In the genomic region with DNA sequence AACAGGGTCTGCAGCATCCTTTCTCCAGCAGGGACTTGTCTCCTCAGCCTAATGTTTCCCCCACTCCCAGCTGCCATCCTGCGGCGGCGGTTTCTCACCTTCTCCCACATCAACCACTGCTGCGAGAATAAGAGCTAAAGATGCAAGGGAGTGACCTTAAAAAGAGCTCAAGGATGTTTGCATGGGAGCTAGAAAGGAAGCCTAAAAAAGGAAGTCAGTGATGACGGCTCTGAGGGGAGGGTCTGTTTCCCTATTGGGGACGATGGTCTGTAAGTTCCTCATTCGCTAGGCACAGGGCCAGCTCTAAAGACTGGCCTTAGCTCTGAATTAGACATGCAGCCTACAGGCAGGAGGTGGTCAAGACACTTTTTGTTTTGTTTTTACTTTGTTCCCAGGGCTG, we compare ENCODE assay signal across 8 mouse cellular contexts. TPM values are rescaled to one million over a fixed set of nuclear protein-coding genes. Genes with fewer than 3 reads are reported as not detected.
A peak's percentile ranks its signal among the peaks of the same experiment; 100 is the strongest.
DNase-seq lines count a peak whose midpoint lies in the region; ATAC-seq lines count a peak whose summit lies in the region.

No protein-coding gene starts in this region.

- H3K27ac ChIP-seq in heart, embryonic 13.5 days (replicated peaks), result peak overlapping the region; percentile 53; the same call in 1 of the 2 replicates
- no peak overlapping the region for H3K27ac ChIP-seq in neural tube, embryonic 15.5 days (replicated peaks)
- H3K27ac ChIP-seq in liver, embryonic 11.5 days (ENCODE audit: low read depth, low read length), result no peak overlapping the region

- H3K36me3 ChIP-seq in heart, embryonic 13.5 days, result no peaks in the 10 kb centered on the region
- H3K36me3 ChIP-seq in neural tube, embryonic 15.5 days, result no peaks in the 10 kb centered on the region
- H3K36me3 ChIP-seq in liver, embryonic 11.5 days (ENCODE audit: control insufficient read depth, insufficient read depth, low read length), result no peaks in the 10 kb centered on the region

- DNase-seq in right cerebral cortex, adult 18-20 months, result peak; percentile 58
- no peak for DNase-seq in right cerebral cortex, postnatal 4 days
- DNase-seq in adrenal gland, adult 2 months, result peak; percentile 34
- peak; percentile 34 for DNase-seq in lung, postnatal 14 days
- peak; percentile 48 for DNase-seq in testis, postnatal 10 days (ENCODE audit: low spot score)
- DNase-seq in liver, embryonic 11.5 days (ENCODE audit: low spot score), result no peak

- H3K4me1 ChIP-seq in heart, embryonic 13.5 days, result peaks cover 3% of the 10 kb centered on the region; the same call in 1 of the 2 replicates
- no peaks in the 10 kb centered on the region for H3K4me1 ChIP-seq in neural tube, embryonic 15.5 days
- H3K4me1 ChIP-seq in liver, embryonic 11.5 days (replicated peaks; ENCODE audit: control insufficient read depth, insufficient read depth, low read length), result no peaks in the 10 kb centered on the region

- 30% methylated on average over 7 of the region's 7 CpGs for WGBS in heart, embryonic 13.5 days
- 75% methylated on average over 7 of the region's 7 CpGs for WGBS in neural tube, embryonic 15.5 days
- WGBS in liver, embryonic 11.5 days, result 34% methylated on average over 7 of the region's 7 CpGs

- H3K9ac ChIP-seq in heart, embryonic 13.5 days, result no peak overlapping the region
- no peak overlapping the region for H3K9ac ChIP-seq in neural tube, embryonic 15.5 days (replicated peaks)
- H3K9ac ChIP-seq in liver, embryonic 11.5 days (ENCODE audit: low read depth, low read length), result no peak overlapping the region

- H3K4me3 ChIP-seq in heart, embryonic 13.5 days, result no peak overlapping the region
- no peak overlapping the region for H3K4me3 ChIP-seq in neural tube, embryonic 15.5 days (replicated peaks)
- H3K4me3 ChIP-seq in liver, embryonic 11.5 days (ENCODE audit: low read depth, low read length), result no peak overlapping the region

- H3K4me2 ChIP-seq in heart, embryonic 13.5 days, result peak overlapping the region; percentile 77; the same call in 1 of the 2 replicates
- H3K4me2 ChIP-seq in neural tube, embryonic 15.5 days, result no peak overlapping the region
- no peak overlapping the region for H3K4me2 ChIP-seq in liver, embryonic 11.5 days

- no peaks in the 10 kb centered on the region for H3K9me3 ChIP-seq in heart, embryonic 13.5 days
- H3K9me3 ChIP-seq in neural tube, embryonic 15.5 days (replicated peaks), result no peaks in the 10 kb centered on the region
- no peaks in the 10 kb centered on the region for H3K9me3 ChIP-seq in liver, embryonic 11.5 days (ENCODE audit: control insufficient read depth, low read length)

- no peaks in the 10 kb centered on the region for H3K27me3 ChIP-seq in heart, embryonic 13.5 days (replicated peaks)
- H3K27me3 ChIP-seq in neural tube, embryonic 15.5 days (replicated peaks), result no peaks in the 10 kb centered on the region
- H3K27me3 ChIP-seq in liver, embryonic 11.5 days (replicated peaks; ENCODE audit: control insufficient read depth, insufficient read depth, low read length), result no peaks in the 10 kb centered on the region

- peak; percentile 46; the same call in 1 of the 2 replicates for ATAC-seq in heart, embryonic 13.5 days (ENCODE audit: extremely low read depth, insufficient number of reproducible peaks, low FRiP score, low TSS enrichment)
- ATAC-seq in neural tube, embryonic 15.5 days (ENCODE audit: low FRiP score), result no peak
- ATAC-seq in liver, embryonic 11.5 days (replicated peaks; ENCODE audit: low FRiP score), result no peak

RNA-seq across cellular contexts. Expression of a gene that starts 1.3 kb away (rescaled TPM):
- 1 to 10 TPM; 1.0 to 1.1 TPM for total RNA-seq in adrenal gland, adult 2 months (2021)
- polyA plus RNA-seq in adrenal gland, adult 2 months (2012; rRNA removed), result 2.8 and 3.4 TPM in 2 replicates
- polyA plus RNA-seq in heart, embryonic 13.5 days (2015; fragmentation: Nextera tagmentation; extraction: Ambion mirVana), result 3.0 and 4.1 TPM in 2 replicates
- 1.5 and 2.2 TPM in 2 replicates for polyA plus RNA-seq in neural tube, embryonic 15.5 days (2015; fragmentation: Nextera tagmentation; extraction: Ambion mirVana)
- 1.7 and 2.0 TPM in 2 replicates for polyA plus RNA-seq in liver, embryonic 11.5 days (2014; fragmentation: Nextera tagmentation; extraction: Ambion mirVana)

RNA-seq across cellular contexts. Expression of a gene that starts 50.7 kb away (rescaled TPM):
- 100 to 1,000 TPM; 382 to 504 TPM for total RNA-seq in adrenal gland, adult 2 months (2021)
- 261 and 313 TPM in 2 replicates for polyA plus RNA-seq in adrenal gland, adult 2 months (2012; rRNA removed)
- 964 and 1,107 TPM in 2 replicates for polyA plus RNA-seq in heart, embryonic 13.5 days (2015; fragmentation: Nextera tagmentation; extraction: Ambion mirVana)
- 530 and 612 TPM in 2 replicates for polyA plus RNA-seq in neural tube, embryonic 15.5 days (2015; fragmentation: Nextera tagmentation; extraction: Ambion mirVana)
- polyA plus RNA-seq in liver, embryonic 11.5 days (2014; fragmentation: Nextera tagmentation; extraction: Ambion mirVana), result 942 and 1,011 TPM in 2 replicates

Comparison
In these comparisons a context has a peak if more than half of its experiments do, and no peak if none do; other contexts are left out.
1. DNase-seq: peak in right cerebral cortex, adult 18-20 months (single experiment), adrenal gland, adult 2 months (single experiment), lung, postnatal 14 days (single experiment) and testis, postnatal 10 days (single experiment); none in right cerebral cortex, postnatal 4 days (single experiment) and liver, embryonic 11.5 days (single experiment).